Mouse (Mus musculus) E14TG2a.4 (cell line): ENCODE data around the gene Gzf1.

Experiments
- H3K27me3 ChIP-seq: 2 replicates; pipeline ENCODE4 v1.6.1; 2014; ENCODE audit warnings: low read length, control low read depth; ENCODE audit not compliant: insufficient read depth
- H3K36me3 ChIP-seq: 2 replicates; pipeline ENCODE4 v1.6.1; 2014; ENCODE audit warnings: low read length, control low read depth; ENCODE audit not compliant: insufficient read depth
- H3K4me1 ChIP-seq: replicated peaks from 2 replicates; pipeline ENCODE4 v1.6.1; 2014; ENCODE audit warnings: low read depth, low read length, control low read depth
- H3K4me3 ChIP-seq: replicated peaks from 2 replicates; pipeline ENCODE4 v1.5.1; 2014; ENCODE audit warnings: mild to moderate bottlenecking, low read length
- H3K9me3 ChIP-seq: 2 replicates; pipeline ENCODE4 v1.6.1; 2014; ENCODE audit warnings: low read length, control low read depth
- CTCF ChIP-seq: conservative IDR thresholded peaks from 2 replicates; pipeline ENCODE4 v1.5.1; 2014; ENCODE audit warnings: low read length
- NANOG ChIP-seq: IDR thresholded peaks from 2 replicates; pipeline ENCODE4 v1.6.1; 2014; ENCODE audit warnings: borderline replicate concordance, low read length, mixed read lengths
- POU5F1 ChIP-seq: IDR thresholded peaks from 2 replicates; pipeline ENCODE4 v1.6.1; 2014; ENCODE audit warnings: low read length, borderline replicate concordance

Gene Gzf1

DNA sequence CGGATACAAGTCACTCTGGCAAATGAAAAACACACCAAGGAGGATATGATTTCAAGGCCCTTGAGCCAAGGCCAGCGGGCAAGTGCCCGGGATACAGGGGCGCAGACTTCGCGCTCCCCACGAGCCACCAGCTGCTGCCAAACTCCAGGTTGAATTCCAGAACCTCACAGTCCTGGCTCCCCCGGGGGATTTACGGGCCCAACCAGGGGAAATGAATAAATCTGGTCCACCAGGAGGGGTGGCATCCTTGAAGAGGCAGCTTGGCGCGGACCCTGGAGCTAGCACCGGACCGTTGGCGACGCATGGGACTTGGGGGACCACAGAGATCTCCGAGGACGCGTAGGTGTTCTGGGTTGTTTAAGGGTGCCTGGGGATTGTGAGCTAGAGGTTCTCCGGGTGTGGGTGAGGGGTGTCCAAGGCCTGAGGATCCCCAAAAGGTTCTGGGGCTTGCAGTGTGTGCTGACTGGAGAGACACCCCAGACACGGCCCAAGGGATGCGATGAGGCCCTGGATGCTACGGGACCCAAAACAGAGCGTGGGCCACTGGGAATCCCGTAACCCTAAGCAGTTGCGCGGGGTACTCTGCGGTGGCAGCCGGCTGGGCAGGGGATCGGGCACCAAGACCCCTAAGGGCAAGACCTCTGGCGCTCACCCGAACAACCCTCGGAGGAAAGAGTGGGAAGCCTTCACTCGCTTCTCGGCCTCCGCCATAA lies 50.9 kb downstream of the Gzf1 start:
- Histone ChIP-seq H3K36me3 (no peaks in the 10 kb centered on the region), H3K4me3 (peak overlapping the region; percentile 91), H3K27me3 (no peaks in the 10 kb centered on the region), H3K9me3 (peaks cover 24% of the 10 kb centered on the region), H3K4me1 (peaks cover 11% of the 10 kb centered on the region)
- TF ChIP-seq POU5F1 = no peak

DNA sequence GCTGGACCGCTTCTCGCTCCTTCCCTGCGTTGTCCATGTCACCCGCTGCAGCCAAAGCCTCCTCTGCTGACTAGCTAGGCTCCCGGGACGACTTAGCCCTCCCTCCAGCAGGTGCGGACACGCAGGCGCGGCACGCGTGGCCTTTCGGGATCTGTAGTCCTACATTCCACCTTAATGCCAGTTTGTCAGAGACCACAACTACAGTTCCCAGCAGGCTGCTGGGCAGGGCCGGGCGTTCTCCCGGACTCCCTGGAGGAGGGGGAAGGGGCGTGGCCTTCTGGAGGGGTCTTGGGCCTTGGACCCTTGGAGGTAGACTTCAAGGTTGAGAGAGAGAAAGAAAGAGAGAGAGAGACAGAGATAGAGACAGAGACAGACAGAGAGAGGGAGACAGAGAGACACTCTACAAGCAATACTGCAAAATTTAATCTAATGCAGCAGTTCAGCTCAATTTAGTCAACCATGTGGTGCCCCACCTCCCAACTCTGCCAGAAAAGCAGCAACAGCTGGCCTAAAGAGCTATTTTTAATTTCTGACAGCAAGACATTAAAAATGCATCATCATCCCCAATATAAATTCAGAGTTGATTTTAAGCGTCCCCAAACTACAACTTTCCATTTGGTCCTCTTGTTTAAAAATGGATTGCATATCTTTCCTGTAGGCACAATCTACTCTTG lies 51.6 kb downstream of the Gzf1 start, which contains the start of gene Napb:
Gene Napb (minus strand): TSS at position 141 of the 674 bp plus-strand sequence.
- Histone ChIP-seq H3K4me1 (peaks cover 11% of the 10 kb centered on the region), H3K27me3 (no peaks in the 10 kb centered on the region), H3K9me3 (peaks cover 24% of the 10 kb centered on the region), H3K36me3 (no peaks in the 10 kb centered on the region), H3K4me3 (peak within 1 kb of the TSS; percentile 91)
- no peak for TF ChIP-seq NANOG
- TF ChIP-seq CTCF = no peak
- no peak for TF ChIP-seq POU5F1
